Mouse (Mus musculus) heart, embryonic 12.5 days (tissue): ENCODE data around the gene Plcb4. TPM values are rescaled to one million over a fixed set of nuclear protein-coding genes. Genes with fewer than 3 reads are reported as not detected.
"Not testable (repeated sequence)": the region's sequence is repeated elsewhere in the genome, so short reads cannot be mapped to it uniquely, and the experiment has no call there.

Source experiments
- ATAC-seq: fragments of 200-750 bp; cut with Nextera tagmentation; 2 replicates; pipeline ENCODE4 v1.8.0; 2017; ENCODE audit warnings: moderate TSS enrichment, moderate library complexity; ENCODE audit not compliant: insufficient number of reproducible peaks, low FRiP score
- H3K27ac ChIP-seq: fragments of 300-500 bp; sonication (generic); 2 replicates; pipeline ENCODE4 v1.5.1; 2016; ENCODE audit warnings: mild to moderate bottlenecking, moderate library complexity; ENCODE audit not compliant: poor library complexity, severe bottlenecking
- H3K27me3 ChIP-seq: fragments of 300-500 bp; sonication (generic); replicated peaks from 2 replicates; pipeline ENCODE4 v1.6.1; 2016; ENCODE audit warnings: mild to moderate bottlenecking, moderate library complexity
- H3K36me3 ChIP-seq: fragments of 300-500 bp; sonication (generic); 2 replicates; pipeline ENCODE4 v1.6.1; 2016; ENCODE audit warnings: mild to moderate bottlenecking, moderate library complexity
- H3K4me1 ChIP-seq: fragments of 300-500 bp; sonication (generic); replicated peaks from 2 replicates; pipeline ENCODE4 v1.6.1; 2016; ENCODE audit warnings: mild to moderate bottlenecking
- H3K4me2 ChIP-seq: fragments of 300-500 bp; sonication (generic); 2 replicates; pipeline ENCODE4 v1.6.1; 2016; ENCODE audit warnings: mild to moderate bottlenecking, moderate library complexity
- H3K4me3 ChIP-seq: fragments of 300-500 bp; sonication (generic); 2 replicates; pipeline ENCODE4 v1.5.1; 2016; ENCODE audit warnings: mild to moderate bottlenecking
- H3K9ac ChIP-seq: fragments of 300-500 bp; sonication (generic); 2 replicates; pipeline ENCODE4 v1.6.1; 2016; ENCODE audit warnings: mild to moderate bottlenecking, moderate library complexity
- H3K9me3 ChIP-seq: fragments of 300-500 bp; sonication (generic); replicated peaks from 2 replicates; pipeline ENCODE4 v1.6.1; 2016; ENCODE audit warnings: mild to moderate bottlenecking, moderate library complexity
- WGBS: fragments of 180-500 bp; shearing (Covaris S2); methylation state at CpG from one replicate; pipeline ENCODE4 v1.1.7; 2016; 5-methylcytosine and 5-hydroxymethylcytosine counted together
- polyA plus RNA-seq: library from polyadenylated mRNA; unstranded; fragments of >200 nt; fragmentation: Nextera tagmentation; extraction: Ambion mirVana; gene quantifications from 2 replicates; pipeline ENCODE4 v1.2.1, GENCODE M21; 2016

Gene Plcb4
- polyA plus RNA-seq, 1 experiment from 2014 or later: 33.2 TPM

DNA sequence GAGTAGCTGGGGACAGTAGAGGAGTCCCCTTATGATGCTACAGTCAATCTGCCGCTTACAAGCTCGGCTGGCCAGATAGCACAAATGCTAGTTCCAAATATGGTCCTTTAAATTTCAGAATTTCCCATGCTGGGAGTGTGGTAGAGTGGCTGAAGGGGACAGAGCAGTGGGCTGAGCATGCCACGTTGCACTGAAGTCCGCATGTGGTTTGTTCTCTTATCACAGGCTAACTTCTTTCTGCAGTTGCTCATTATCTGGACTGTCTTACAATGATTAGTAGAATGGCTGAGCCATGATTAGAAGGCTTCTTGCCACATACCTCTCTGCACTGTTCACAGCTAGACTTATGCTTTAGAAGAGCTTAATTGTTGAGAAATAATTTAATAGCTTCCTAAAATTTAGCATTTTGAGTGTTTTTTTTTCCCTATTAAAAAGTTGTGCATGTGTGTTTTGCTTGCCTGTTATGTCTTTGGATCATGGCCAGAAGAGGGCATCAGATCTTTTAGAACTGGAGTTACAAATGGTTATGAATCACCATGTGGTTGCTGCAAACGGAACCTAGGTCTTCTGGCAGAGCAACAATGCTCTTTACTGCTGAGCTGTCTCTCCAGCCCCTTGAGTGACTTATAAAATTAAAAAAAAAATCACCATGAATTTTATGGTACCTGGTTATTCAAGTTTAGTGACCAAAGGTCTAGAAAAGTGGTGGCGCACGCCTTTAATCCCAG lies 42.0 kb downstream of the Plcb4 start:
- Histone ChIP-seq H3K4me1 (peaks cover 4% of the 10 kb centered on the region), H3K27ac (0 out of 2 replicates have a peak overlapping the region, but pooled peaks have one; percentile 17), H3K9me3 (no peaks in the 10 kb centered on the region), H3K27me3 (no peaks in the 10 kb centered on the region), H3K9ac (no peak overlapping the region), H3K4me3 (no peak overlapping the region), H3K36me3 (no peaks in the 10 kb centered on the region), H3K4me2 (no peak overlapping the region)
- ATAC-seq: 0 out of 2 replicates have a peak, but pooled peaks have one; percentile 42
- 47% methylated on average over 7 of the region's 7 CpGs for WGBS

DNA sequence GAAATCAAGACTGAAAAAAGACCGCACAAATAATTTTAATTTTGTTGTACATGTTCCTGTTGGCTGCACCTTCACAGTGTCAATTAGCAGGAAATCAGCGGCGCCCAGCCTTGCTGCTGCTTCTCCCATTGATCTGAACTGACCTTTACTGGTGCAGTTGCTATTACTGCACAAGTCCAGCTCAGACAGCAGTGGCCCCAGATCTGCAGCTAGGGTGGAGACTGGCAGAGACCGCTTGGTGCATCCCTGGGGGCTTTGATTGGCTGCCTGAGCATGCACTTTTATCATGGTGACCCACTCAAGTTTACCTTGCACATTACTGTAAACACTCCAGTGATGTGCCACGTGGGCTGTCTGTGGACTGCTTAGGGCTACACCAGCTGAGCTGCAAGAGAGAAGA lies 45.9 kb downstream of the Plcb4 start:
- Histone ChIP-seq H3K9me3 (no peaks in the 10 kb centered on the region), H3K27ac (no peak overlapping the region), H3K9ac (no peak overlapping the region), H3K36me3 (no peaks in the 10 kb centered on the region), H3K4me2 (no peak overlapping the region), H3K4me1 (peaks cover 12% of the 10 kb centered on the region), H3K27me3 (no peaks in the 10 kb centered on the region), H3K4me3 (no peak overlapping the region)
- ATAC-seq: no peak
- WGBS: 86% methylated on average over 5 of the region's 5 CpGs

DNA sequence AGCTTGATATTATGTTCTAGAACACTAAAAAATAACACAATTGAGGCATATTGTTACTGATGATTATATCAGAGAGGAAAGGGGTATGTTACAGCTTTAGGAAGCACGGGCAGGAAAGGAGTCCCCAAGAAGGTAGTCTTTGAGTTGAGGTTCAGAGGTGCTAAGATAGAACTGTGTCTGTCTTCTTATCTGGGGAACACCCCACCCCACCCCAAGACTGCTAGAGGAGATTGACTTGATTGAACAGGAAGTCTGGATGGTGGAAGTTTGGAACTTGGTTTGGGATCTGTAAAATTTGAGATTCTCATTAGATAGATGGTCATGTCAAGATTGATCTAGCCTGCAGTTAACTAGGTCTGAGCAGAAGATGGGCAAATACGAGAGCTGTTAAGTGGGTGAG lies 48.5 kb downstream of the Plcb4 start:
- 71% methylated on average over 2 of the region's 2 CpGs for WGBS
- Histone ChIP-seq H3K9ac (no peak overlapping the region), H3K4me2 (no peak overlapping the region), H3K36me3 (no peaks in the 10 kb centered on the region), H3K4me3 (no peak overlapping the region), H3K9me3 (no peaks in the 10 kb centered on the region), H3K27ac (no peak overlapping the region), H3K4me1 (peaks cover 24% of the 10 kb centered on the region), H3K27me3 (no peaks in the 10 kb centered on the region)
- ATAC-seq: no peak

DNA sequence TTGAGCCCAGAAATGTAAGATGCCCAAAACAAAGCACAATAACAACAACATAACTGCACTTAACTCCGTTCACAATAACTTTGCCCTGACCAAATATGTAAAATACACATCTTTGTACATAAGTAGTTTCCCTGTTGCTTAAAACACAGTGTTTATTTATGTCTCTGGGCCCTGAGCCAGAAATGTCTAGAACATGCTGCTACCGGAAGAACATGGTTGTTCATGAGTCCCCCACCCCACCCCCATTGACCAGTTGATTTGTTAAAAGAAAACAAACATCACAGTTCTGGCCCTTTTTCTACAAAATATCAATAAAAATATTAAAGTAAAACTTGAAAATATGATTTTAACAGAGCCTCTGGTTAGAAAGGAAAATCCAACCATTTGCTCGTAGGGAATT lies 49.6 kb downstream of the Plcb4 start:
- H3K4me2 ChIP-seq: no peak overlapping the region

DNA sequence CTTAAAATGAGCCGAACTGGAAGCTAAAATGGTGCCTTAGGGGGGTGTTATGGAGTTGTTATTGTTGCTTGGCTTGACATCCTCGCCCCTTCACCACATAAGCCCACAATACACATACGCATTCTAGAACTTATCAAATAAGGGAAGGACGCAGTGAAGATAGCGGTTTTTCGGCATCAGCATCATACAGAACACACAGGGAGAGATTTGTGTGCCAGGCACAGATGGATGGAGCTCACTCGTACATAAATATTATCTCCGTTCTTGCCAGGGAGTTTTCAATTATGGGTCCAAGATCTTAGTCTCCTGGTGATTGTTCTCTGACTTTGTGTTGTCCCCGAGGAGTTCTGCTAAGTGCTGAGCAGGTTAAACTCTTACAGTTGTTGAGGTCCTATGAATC lies 50.0 kb downstream of the Plcb4 start:
- 79% methylated on average over 9 of the region's 9 CpGs for WGBS
- ATAC-seq: no peak
- H3K4me3 ChIP-seq: no peak overlapping the region
- no peak overlapping the region for H3K4me2 ChIP-seq
- H3K36me3 ChIP-seq: no peaks in the 10 kb centered on the region
- H3K9ac ChIP-seq: no peak overlapping the region
- H3K9me3 ChIP-seq: no peaks in the 10 kb centered on the region
- H3K4me1 ChIP-seq: peaks cover 29% of the 10 kb centered on the region
- H3K27ac ChIP-seq: no peak overlapping the region
- H3K27me3 ChIP-seq: no peaks in the 10 kb centered on the region

More for the DNA sequence above, 49.6 kb downstream of the Plcb4 start:
- no peaks in the 10 kb centered on the region for H3K27me3 ChIP-seq
- WGBS: 72% methylated on average over 3 of the region's 3 CpGs
- no peaks in the 10 kb centered on the region for H3K9me3 ChIP-seq
- H3K9ac ChIP-seq: no peak overlapping the region
- H3K4me1 ChIP-seq: peaks cover 29% of the 10 kb centered on the region
- H3K4me3 ChIP-seq: no peak overlapping the region
- H3K36me3 ChIP-seq: no peaks in the 10 kb centered on the region
- no peak for ATAC-seq
- no peak overlapping the region for H3K27ac ChIP-seq

DNA sequence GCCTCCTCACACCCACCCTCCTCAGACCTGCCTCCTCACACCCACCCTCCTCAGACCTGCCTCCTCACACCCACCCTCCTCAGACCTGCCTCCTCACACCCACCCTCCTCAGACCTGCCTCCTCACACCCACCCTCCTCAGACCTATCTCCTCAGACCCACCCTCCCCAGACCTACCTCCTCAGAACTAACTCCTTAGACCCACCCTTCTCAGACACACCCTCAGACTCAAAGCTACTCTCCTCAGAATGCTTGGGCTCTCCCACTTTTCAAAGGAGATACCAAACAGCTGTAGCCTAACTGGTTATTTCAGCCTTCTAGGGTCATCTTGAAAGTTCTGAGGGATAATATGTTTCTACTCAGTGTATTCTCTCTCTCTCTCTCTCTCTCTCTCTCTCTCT lies 50.9 kb downstream of the Plcb4 start:
- H3K27ac ChIP-seq, ATAC-seq, H3K4me2 ChIP-seq, H3K4me3 ChIP-seq, H3K9me3 ChIP-seq, H3K36me3 ChIP-seq, H3K27me3 ChIP-seq, H3K9ac ChIP-seq: not testable (repeated sequence)
- H3K4me1 ChIP-seq: peaks cover 29% of the 10 kb centered on the region

DNA sequence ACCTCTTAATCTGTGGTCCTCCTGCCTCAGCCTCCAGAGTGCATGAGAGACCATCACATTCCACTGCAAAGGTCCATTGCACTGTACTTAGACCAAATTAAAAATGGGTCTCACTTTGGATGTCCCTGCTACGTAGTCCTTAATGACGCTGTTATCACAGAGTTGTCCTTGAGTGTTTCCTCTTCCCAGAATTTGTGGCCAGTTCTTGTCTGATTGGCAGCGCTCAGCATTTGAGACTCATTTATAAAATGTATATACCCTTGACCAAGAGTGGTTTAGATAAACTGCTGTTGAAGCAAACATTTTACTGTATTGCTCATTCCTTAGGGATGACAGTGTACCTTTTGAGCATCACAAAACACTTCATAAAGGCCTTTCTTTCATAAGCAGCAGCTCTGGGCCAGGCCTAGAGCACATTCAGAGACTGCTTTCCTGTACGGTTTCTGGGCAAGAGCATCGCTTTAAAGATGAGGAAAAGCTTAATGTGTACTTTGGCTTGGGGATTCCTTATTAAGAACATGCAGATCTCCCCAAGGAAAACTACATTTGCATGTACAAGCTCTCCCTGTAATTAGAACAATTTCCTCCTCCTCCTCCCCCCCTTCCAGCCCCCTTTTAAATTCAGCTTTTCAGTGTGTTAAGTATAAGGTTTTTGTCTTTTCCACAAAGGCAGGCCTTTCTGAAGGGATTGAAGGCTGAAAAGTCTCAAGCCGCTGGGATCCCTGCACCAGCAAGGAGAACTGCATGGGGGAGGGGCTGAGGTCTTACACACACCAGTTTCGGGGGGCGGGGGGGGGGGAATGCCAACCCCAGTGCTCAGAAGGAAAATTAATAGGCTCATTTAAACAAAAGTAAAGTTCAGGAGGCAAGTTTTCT lies 52.5 kb downstream of the Plcb4 start:
- H3K36me3 ChIP-seq: no peaks in the 10 kb centered on the region
- peak overlapping the region; percentile 59 for H3K4me2 ChIP-seq
- peak; percentile 72; the same call in 1 of the 2 replicates for ATAC-seq
- peak overlapping the region; percentile 79 for H3K27ac ChIP-seq
- no peak overlapping the region; the same call in 1 of the 2 replicates for H3K9ac ChIP-seq
- no peaks in the 10 kb centered on the region for H3K9me3 ChIP-seq
- no peaks in the 10 kb centered on the region for H3K27me3 ChIP-seq
- H3K4me3 ChIP-seq: peak overlapping the region; percentile 5
- peaks cover 31% of the 10 kb centered on the region for H3K4me1 ChIP-seq
- WGBS: 27% methylated on average over 8 of the region's 8 CpGs

DNA sequence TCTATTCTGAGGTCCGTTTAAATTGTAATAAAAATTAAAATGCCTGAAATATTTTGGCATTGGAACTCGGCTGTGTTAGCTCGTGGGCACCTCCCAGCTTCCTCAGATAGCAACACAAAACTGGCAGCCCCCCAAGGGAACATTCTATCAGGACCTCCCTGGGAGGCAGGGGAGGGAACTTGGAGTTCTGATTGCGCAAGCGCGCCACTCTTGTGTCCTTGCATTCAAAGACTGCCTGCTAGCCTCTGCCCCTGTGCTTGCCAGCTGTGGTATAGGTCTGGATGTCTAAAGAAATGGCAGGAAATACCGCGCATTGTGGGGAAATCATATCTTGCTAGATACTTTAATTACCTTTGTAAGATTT lies 53.1 kb downstream of the Plcb4 start:
- peak overlapping the region; percentile 79 for H3K27ac ChIP-seq
- no peaks in the 10 kb centered on the region for H3K27me3 ChIP-seq
- H3K9me3 ChIP-seq: no peaks in the 10 kb centered on the region
- H3K36me3 ChIP-seq: no peaks in the 10 kb centered on the region
- 10% methylated on average over 8 of the region's 8 CpGs for WGBS
- peaks cover 36% of the 10 kb centered on the region for H3K4me1 ChIP-seq
- ATAC-seq: peak; percentile 84
- H3K4me3 ChIP-seq: peak overlapping the region; percentile 5
- peak overlapping the region; percentile 59 for H3K4me2 ChIP-seq
- H3K9ac ChIP-seq: no peak overlapping the region

DNA sequence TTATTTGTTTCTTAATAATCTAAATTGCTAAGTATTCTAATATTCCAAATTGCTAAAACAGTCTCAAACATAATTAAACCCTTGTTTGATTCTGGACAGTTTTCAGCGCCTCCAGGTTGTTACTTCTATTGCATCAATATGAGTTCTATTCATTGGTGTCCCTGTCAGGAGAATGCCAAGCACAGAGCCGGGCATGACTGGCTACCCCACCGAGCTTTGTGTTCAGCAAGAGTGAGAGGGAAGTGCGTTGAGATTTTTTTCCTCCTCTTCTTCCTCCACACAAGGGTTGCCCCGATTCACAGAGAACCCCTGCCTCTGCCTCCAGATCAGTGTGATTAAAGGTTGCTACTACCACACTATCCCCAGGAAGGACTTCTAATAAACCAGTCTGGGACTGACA lies 53.5 kb downstream of the Plcb4 start:
- no peak overlapping the region for H3K4me2 ChIP-seq
- no peak overlapping the region for H3K27ac ChIP-seq
- peaks cover 41% of the 10 kb centered on the region for H3K4me1 ChIP-seq
- H3K9me3 ChIP-seq: no peaks in the 10 kb centered on the region
- H3K27me3 ChIP-seq: no peaks in the 10 kb centered on the region
- H3K36me3 ChIP-seq: no peaks in the 10 kb centered on the region
- no peak overlapping the region for H3K9ac ChIP-seq
- no peak overlapping the region for H3K4me3 ChIP-seq
- ATAC-seq: no peak
- WGBS: 31% methylated on average over 5 of the region's 5 CpGs

DNA sequence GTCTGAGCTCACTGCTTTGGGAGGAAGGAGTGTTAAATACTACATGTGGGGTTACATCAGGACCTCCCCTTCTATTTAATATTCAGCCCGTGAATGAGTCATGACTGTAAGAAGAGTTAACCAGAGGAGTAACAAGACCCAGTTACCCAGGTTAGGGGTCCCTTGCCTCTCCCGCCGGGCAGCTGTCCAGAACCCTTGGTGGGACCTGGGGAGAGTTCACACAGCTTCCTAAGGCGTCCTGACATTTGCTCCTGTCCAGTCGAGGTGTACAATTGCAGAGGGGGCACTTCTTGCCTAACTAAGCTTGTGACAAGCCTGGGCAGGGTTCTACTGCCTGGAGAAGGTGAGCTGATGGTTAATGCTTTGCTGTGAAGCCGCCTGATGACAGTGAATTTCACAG lies 54.1 kb downstream of the Plcb4 start:
- no peaks in the 10 kb centered on the region for H3K27me3 ChIP-seq

DNA sequence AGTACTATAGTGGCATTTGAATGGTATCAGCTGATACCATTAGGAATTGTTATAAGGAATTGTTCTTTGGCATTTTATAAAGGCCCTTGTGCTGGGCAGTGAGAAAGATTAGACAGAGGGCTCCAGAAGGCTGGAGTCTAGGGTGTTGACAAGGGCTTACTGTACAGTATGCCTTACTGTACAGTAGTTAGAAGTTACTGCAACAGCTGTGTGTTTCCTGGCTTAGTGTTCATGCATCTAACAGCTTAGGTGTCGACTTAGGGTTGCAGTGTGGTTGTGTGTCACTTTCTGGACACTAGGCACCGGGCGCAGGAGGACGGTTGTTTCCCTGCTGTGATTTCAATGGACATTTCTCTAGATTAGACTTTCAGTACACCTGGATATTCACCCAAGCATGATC lies 57.4 kb downstream of the Plcb4 start:
- Histone ChIP-seq H3K4me2 (no peak overlapping the region), H3K9ac (no peak overlapping the region), H3K27ac (no peak overlapping the region), H3K4me3 (no peak overlapping the region), H3K36me3 (no peaks in the 10 kb centered on the region), H3K9me3 (no peaks in the 10 kb centered on the region), H3K27me3 (no peaks in the 10 kb centered on the region), H3K4me1 (peaks cover 35% of the 10 kb centered on the region)
- 73% methylated on average over 4 of the region's 4 CpGs for WGBS
- no peak for ATAC-seq

More for the DNA sequence above, 54.1 kb downstream of the Plcb4 start:
- Histone ChIP-seq H3K36me3 (no peaks in the 10 kb centered on the region), H3K27ac (no peak overlapping the region), H3K9me3 (no peaks in the 10 kb centered on the region), H3K4me1 (peaks cover 47% of the 10 kb centered on the region), H3K9ac (no peak overlapping the region), H3K4me2 (no peak overlapping the region), H3K4me3 (no peak overlapping the region)
- ATAC-seq: no peak
- 57% methylated on average over 6 of the region's 6 CpGs for WGBS
